Mouse (Mus musculus) liver, embryonic 13.5 days (tissue): ENCODE results near the gene Cox8c. TPM values are rescaled to one million over a fixed set of nuclear protein-coding genes. Genes with fewer than 3 reads are reported as not detected.

ENCODE experiments used
- ATAC-seq: fragments of 200-750 bp; cut with Nextera tagmentation; 2 replicates; pipeline ENCODE4 v1.8.0; 2017; ENCODE audit warnings: low read depth, mild to moderate bottlenecking, moderate number of reproducible peaks, moderate library complexity
- DNase-seq: peaks from one replicate; pipeline ENCODE4 v3.0.0; 2022
- H3K27ac ChIP-seq: fragments of 300-500 bp; sonication (generic); 2 replicates; pipeline ENCODE4 v1.5.1; 2015; ENCODE audit warnings: moderate library complexity, mild to moderate bottlenecking, inconsistent platforms
- H3K27me3 ChIP-seq: fragments of 300-500 bp; sonication (generic); 2 replicates; pipeline ENCODE4 v1.6.1; 2015; ENCODE audit warnings: mild to moderate bottlenecking, inconsistent platforms
- H3K36me3 ChIP-seq: fragments of 300-500 bp; sonication (generic); 2 replicates; pipeline ENCODE4 v1.6.1; 2015; ENCODE audit warnings: mild to moderate bottlenecking, inconsistent platforms
- H3K4me1 ChIP-seq: fragments of 300-500 bp; sonication (generic); replicated peaks from 2 replicates; pipeline ENCODE4 v1.6.1; 2015; ENCODE audit warnings: inconsistent platforms
- H3K4me2 ChIP-seq: fragments of 300-500 bp; sonication (generic); 2 replicates; pipeline ENCODE4 v1.6.1; 2015; ENCODE audit warnings: inconsistent platforms, mild to moderate bottlenecking, moderate library complexity
- H3K4me3 ChIP-seq: fragments of 300-500 bp; sonication (generic); replicated peaks from 2 replicates; pipeline ENCODE4 v1.5.1; 2015; ENCODE audit warnings: mild to moderate bottlenecking, inconsistent platforms
- H3K9ac ChIP-seq: fragments of 300-500 bp; sonication (generic); 2 replicates; pipeline ENCODE4 v1.6.1; 2015; ENCODE audit warnings: mild to moderate bottlenecking, inconsistent platforms
- H3K9me3 ChIP-seq: fragments of 300-500 bp; sonication (generic); replicated peaks from 2 replicates; pipeline ENCODE4 v1.6.1; 2016; ENCODE audit warnings: inconsistent platforms
- WGBS: fragments of 180-500 bp; shearing (Covaris S2); methylation state at CpG from one replicate; pipeline ENCODE4 v1.1.7; 2015; ENCODE audit not compliant: insufficient replicate concordance; 5-methylcytosine and 5-hydroxymethylcytosine counted together
- polyA plus RNA-seq: library from polyadenylated mRNA; unstranded; fragments of >200 nt; fragmentation: Nextera tagmentation; extraction: Ambion mirVana; gene quantifications from 2 replicates; pipeline ENCODE4 v1.2.1, GENCODE M21; 2015

Cox8c gene
- not detected in 2 replicates for polyA plus RNA-seq

DNA sequence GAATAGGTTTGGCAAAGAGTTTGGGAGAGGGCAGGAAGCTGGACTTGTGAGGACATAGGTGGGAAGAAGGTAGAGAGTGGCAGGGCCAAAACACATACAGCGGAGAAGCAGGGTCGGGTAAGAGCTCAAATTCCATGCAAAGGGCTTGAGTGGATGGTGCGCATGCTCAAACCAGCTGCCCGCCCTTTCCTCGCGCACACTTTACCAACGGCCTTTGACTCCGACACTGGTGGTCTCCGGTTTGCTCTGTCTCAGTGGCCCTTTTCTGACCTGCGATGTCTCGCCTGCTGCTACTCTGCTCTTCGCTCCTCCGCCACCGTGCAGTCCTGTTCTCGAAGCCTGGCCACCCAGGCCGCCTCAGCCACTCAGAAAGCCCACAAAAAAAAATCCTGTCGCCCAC, at the start of gene Cox8c:
Gene Cox8c, plus strand, starts transcription at position 226 of the 400 bp plus-strand sequence.
- Histone ChIP-seq H3K4me3 (no peak within 1 kb of the TSS), H3K9me3 (0 out of 2 replicates have a peak, but pooled peaks cover 2% of the 10 kb centered on the region), H3K9ac (no peak within 1 kb of the TSS), H3K4me2 (no peak within 1 kb of the TSS), H3K27ac (no peak within 1 kb of the TSS), H3K4me1 (no peaks in the 10 kb centered on the region), H3K27me3 (no peaks in the 10 kb centered on the region), H3K36me3 (no peaks in the 10 kb centered on the region)
- WGBS: 84% methylated on average over 17 of the region's 17 CpGs
- ATAC-seq (no peak), DNase-seq (no peak)

DNA sequence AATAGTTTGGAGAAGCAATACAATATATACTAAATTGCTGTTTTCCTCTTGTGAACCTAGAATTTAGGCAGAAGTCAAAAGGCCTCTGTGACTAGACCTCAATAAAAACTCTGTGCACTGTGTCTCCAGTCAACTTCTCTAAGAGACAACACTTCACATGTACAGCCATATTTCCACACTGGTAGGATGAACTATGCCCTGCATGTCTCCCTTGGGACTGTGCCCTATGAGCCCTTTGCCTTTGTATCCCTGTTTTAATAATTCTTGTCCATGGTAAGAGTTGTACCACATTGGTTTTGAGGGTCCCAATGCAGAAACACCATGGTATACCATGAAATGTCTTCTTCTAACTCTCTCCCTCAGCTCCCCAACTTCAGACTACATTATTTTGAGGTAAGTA, 38.3 kb upstream of the Cox8c start:
- no peaks in the 10 kb centered on the region for H3K36me3 ChIP-seq
- no peak overlapping the region for H3K27ac ChIP-seq
- ATAC-seq (no peak), DNase-seq (no peak)
- H3K4me1 ChIP-seq: no peaks in the 10 kb centered on the region
- no peak overlapping the region for H3K4me2 ChIP-seq
- H3K4me3 ChIP-seq: no peak overlapping the region
- no peak overlapping the region for H3K9ac ChIP-seq
- no peaks in the 10 kb centered on the region for H3K9me3 ChIP-seq
- no peaks in the 10 kb centered on the region for H3K27me3 ChIP-seq

DNA sequence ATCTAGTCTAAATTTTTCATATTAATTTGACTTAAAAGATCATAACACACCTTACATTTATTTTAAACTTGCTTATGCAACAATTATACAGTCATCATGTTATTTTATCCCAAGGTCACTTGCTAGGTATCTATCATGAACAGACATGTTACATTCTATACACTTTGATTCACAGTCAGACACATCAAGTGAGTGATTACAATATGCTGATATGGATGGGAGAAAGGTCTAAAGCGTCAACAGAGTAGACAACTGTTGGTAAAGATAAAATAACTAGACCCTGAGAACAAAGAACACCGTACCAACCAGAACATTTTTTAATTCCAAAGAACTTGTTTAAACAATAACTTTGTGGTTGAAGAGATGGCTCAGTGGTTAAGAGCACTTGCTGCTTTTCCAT, 29.3 kb upstream of the Cox8c start:
- ATAC-seq: 0 out of 2 replicates have a peak, but pooled peaks have one; percentile 48
- 32% methylated on average over 2 of the region's 2 CpGs for WGBS

DNA sequence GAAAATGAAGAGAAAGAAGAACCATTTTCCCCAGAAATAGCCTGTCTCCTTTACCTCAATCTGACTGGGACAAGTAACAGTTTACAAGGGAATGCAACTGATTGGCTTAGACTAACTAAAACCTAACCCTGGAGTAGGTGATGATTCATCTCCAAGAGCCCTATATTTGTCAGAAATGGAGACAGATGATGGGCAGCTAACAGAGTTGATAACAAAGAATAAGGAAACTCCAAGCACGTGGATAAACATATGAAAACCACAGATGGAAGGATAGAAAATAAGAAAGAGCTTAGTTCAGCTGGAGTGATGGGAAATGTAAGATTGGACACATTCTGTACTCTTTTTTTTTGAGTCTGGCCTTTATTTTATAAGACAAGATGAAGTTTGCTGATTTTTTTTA, 28.6 kb upstream of the Cox8c start:
- WGBS: 25% methylated on average over 1 of the region's 1 CpGs
- no peak for ATAC-seq

More for the DNA sequence above, 29.3 kb upstream of the Cox8c start:
- DNase-seq: no peak
- Histone ChIP-seq H3K4me2 (no peak overlapping the region), H3K36me3 (no peaks in the 10 kb centered on the region), H3K27me3 (no peaks in the 10 kb centered on the region), H3K27ac (no peak overlapping the region), H3K9me3 (no peaks in the 10 kb centered on the region), H3K4me3 (no peak overlapping the region), H3K9ac (no peak overlapping the region), H3K4me1 (peaks cover 10% of the 10 kb centered on the region)

DNA sequence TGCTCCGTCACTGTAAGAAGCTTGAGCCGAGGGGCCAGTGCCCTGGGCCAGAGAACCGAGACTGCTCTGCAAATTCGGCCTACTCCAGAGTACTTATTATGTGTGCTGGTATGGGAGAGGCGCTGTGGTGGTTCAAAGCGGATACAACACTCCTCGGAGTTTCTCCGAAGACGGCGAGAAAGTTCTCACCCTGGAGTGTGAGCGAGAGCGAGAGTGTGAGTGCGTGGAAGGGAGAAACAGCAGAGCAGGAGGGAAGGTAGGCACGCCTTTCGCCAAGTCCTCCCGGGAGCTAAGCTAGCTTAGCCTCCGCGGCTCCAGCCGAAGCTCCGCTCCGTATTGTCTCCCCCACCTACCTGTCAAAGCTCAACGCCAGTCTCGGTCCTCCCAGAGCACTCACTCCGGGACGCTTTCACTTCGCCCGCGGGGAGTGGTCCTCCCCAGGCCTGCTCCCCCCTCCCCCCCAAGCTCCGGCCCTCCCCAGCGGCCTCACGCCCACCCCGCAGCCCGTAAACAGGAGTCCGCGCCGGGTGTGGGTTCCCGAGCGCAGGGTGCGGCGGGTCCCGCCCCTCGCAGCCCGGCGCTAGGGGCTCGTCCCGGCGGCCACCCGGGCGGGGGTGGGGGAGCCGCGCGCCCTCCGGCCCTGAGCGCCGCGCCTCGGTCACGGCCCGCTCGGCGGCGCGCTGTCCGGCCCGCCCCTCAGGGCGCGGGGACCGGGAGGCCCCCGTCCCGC, 21.6 kb upstream of the Cox8c start:
- peak overlapping the region; percentile 91 for H3K4me2 ChIP-seq
- under 1% methylated on average over 65 of the region's 70 CpGs for WGBS
- peak; percentile 42 for DNase-seq
- no peaks in the 10 kb centered on the region for H3K27me3 ChIP-seq
- peaks cover 28% of the 10 kb centered on the region for H3K4me1 ChIP-seq
- no peaks in the 10 kb centered on the region for H3K9me3 ChIP-seq
- peak; percentile 76 for ATAC-seq
- peak overlapping the region; percentile 95 for H3K4me3 ChIP-seq
- H3K27ac ChIP-seq: peak overlapping the region; percentile 94
- peak overlapping the region; percentile 95 for H3K9ac ChIP-seq
- no peaks in the 10 kb centered on the region for H3K36me3 ChIP-seq

More for the DNA sequence above, 28.6 kb upstream of the Cox8c start:
- no peaks in the 10 kb centered on the region for H3K36me3 ChIP-seq
- H3K4me1 ChIP-seq: peaks cover 14% of the 10 kb centered on the region
- no peak for DNase-seq
- no peaks in the 10 kb centered on the region for H3K9me3 ChIP-seq
- H3K4me2 ChIP-seq: no peak overlapping the region
- H3K27me3 ChIP-seq: no peaks in the 10 kb centered on the region
- no peak overlapping the region for H3K9ac ChIP-seq
- no peak overlapping the region for H3K27ac ChIP-seq
- no peak overlapping the region for H3K4me3 ChIP-seq

DNA sequence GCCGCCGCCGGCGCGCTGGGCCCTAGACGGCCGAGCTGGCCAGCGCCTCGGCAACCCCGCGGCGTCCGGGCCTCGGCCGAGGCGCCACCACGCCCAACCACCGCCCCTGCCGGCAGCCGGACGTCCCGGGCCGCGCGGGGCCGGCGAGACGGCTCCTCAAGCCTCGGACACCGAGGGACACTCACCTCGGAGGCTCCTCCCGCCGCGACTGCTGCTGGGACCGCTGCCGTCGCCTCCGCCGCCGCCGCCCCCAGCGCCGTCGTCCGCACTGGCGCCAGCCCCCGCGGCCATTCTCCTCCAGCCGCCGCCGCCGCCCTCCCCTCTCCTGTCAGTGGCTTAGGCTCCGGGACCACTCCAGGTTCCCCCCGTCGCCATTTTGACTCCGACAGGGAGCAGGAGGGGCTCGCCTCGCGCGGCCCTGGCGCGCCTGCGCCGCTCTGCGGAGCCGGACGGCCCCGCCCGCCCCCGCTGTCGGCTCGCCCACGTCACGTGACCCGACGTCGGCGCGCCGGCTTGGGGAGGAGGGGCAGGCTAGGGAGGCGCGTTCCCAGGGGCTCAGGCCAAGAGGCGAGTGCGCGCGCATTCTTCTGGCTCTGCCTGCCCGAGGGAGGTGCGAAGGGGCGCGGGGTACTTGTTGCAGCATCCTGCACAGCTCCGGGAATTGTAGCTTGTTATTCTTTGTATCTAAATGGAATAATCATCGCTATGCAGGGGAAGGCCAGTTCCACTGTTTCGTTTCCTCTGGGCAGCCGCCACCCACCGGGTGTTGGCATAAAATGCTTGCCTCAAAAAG, 20.9 kb upstream of the Cox8c start, which contains the start of gene Btbd7:
Gene Btbd7, minus strand, starts transcription at position 441 of the 793 bp plus-strand sequence.
- H3K9ac ChIP-seq: peak within 1 kb of the TSS; percentile 95
- peak within 1 kb of the TSS; percentile 91 for H3K4me2 ChIP-seq
- H3K36me3 ChIP-seq: no peaks in the 10 kb centered on the region
- H3K9me3 ChIP-seq: no peaks in the 10 kb centered on the region
- H3K4me3 ChIP-seq: peak within 1 kb of the TSS; percentile 95
- DNase-seq (peak; percentile 93), ATAC-seq (peak; percentile 92)
- peak within 1 kb of the TSS; percentile 94 for H3K27ac ChIP-seq
- WGBS: under 1% methylated on average over 81 of the region's 95 CpGs
- H3K27me3 ChIP-seq: no peaks in the 10 kb centered on the region
- H3K4me1 ChIP-seq: peaks cover 28% of the 10 kb centered on the region

DNA sequence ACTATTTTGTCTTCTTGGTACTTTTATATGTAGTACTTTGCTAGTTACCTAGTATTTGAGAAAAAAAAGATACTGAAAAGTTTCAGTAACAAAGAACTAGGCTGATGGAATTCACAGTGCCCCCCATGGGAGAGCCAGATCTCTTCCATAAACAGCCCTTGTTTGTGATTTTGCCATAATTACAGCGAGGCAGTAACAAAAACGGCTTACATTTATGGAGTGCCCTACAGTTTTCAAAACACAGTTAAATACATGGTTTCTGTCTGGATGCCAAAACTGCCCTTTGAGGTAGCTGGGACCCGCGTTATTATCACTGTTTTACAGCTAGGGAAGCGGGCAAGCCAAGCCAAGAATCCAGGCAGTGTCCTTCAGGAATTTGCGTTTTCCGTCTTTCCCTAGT, 20.2 kb upstream of the Cox8c start:
- Histone ChIP-seq H3K27me3 (no peaks in the 10 kb centered on the region), H3K4me2 (peak overlapping the region; percentile 91), H3K36me3 (no peaks in the 10 kb centered on the region), H3K27ac (no peak overlapping the region), H3K9me3 (no peaks in the 10 kb centered on the region), H3K4me1 (peaks cover 28% of the 10 kb centered on the region), H3K4me3 (peak overlapping the region; percentile 95), H3K9ac (peak overlapping the region; percentile 65)
- 37% methylated on average over 7 of the region's 7 CpGs for WGBS
- ATAC-seq (no peak), DNase-seq (no peak)

DNA sequence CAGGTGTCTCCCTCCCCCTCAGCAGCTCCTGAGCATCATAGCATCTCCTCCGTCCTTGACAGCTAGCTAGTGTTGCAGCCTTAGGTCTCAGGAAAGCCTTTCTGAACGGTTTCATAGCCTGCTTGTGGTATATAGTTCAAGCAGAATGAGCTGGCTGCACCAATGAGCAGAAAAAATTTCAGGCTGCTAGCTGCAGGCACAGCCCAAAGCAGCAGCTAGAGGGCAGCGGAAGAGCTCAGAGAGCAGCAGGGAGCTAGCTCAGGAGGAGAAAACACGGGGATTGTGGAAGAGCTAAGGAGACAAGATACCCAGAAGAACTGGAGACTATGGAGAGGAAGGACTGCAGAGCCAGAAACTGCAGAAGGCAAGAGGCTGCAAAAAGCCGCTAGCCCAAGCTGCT, 13.4 kb upstream of the Cox8c start:
- WGBS: 17% methylated on average over 5 of the region's 5 CpGs
- Histone ChIP-seq H3K9ac (no peak overlapping the region), H3K4me3 (no peak overlapping the region), H3K4me2 (no peak overlapping the region), H3K27me3 (no peaks in the 10 kb centered on the region), H3K27ac (no peak overlapping the region), H3K9me3 (no peaks in the 10 kb centered on the region), H3K36me3 (no peaks in the 10 kb centered on the region), H3K4me1 (no peaks in the 10 kb centered on the region)
- no peak for DNase-seq
- no peak for ATAC-seq

DNA sequence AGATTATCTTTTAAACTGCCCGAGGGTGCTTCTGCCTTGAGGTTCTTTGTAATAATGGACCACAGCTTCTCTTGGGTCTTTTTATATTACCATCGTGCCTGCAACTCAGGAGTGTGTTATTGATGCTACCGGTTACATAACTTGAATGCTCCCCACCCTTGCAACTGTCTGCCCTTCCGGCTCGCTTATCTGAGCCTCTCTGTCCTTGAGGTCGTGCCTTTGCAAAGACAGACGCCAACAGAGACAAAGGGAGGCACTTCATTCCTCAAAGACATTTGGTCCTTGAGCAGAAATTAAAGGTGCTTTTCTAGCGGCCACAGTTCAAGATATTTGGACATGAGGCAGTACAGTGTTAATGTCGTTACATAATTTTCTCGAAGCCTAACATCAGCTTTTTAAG, 11.8 kb upstream of the Cox8c start:
- 52% methylated on average over 10 of the region's 10 CpGs for WGBS
- Histone ChIP-seq H3K4me2 (no peak overlapping the region), H3K27ac (no peak overlapping the region), H3K4me1 (no peaks in the 10 kb centered on the region), H3K9me3 (no peaks in the 10 kb centered on the region), H3K9ac (no peak overlapping the region), H3K4me3 (no peak overlapping the region), H3K27me3 (no peaks in the 10 kb centered on the region), H3K36me3 (no peaks in the 10 kb centered on the region)
- DNase-seq: no peak
- no peak for ATAC-seq

DNA sequence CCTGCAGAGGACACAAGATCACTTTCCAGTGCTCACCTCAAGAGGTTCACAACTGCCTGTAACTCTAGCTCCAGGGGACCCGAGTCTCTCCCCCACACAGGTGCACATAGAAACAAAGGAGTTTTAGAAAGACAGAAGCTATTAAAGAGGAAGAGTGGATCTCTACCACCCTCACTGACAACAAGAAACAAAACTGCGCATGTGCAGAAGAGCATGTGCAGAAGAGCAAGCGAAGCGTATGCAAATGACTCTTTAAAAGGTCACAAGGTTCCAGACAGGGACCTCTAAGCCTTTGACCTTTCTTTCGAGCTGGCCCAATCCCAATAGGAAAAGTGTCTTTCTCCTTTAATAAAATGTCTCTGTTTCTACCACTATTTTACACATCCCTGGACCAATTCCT, 10.5 kb upstream of the Cox8c start:
- H3K4me2 ChIP-seq: no peak overlapping the region
- no peaks in the 10 kb centered on the region for H3K27me3 ChIP-seq
- no peaks in the 10 kb centered on the region for H3K9me3 ChIP-seq
- no peak for ATAC-seq
- H3K36me3 ChIP-seq: no peaks in the 10 kb centered on the region
- no peak overlapping the region for H3K27ac ChIP-seq
- no peaks in the 10 kb centered on the region for H3K4me1 ChIP-seq
- WGBS: 70% methylated on average over 5 of the region's 5 CpGs
- DNase-seq: no peak
- H3K4me3 ChIP-seq: no peak overlapping the region
- H3K9ac ChIP-seq: no peak overlapping the region

DNA sequence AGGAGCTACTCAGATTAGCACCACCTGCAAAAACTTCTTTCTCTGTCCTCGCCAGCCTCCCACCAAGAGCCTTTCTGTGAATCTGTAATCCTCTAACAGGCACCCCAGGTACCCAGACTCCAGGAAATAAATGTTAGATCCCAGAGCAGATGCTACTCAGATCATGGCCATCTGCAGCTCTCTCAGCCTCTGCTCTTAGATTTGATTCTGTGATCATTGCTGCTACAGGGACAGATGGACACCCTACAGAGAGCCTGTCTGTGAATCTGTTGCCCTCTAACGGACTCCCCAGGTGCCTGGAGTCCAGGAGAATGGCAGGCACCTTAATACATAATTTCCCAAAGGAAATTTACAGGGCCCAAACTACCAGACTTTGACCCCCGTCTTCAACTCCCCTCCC, 9.1 kb downstream of the Cox8c start:
- Histone ChIP-seq H3K27me3 (no peaks in the 10 kb centered on the region), H3K4me3 (no peak overlapping the region), H3K36me3 (no peaks in the 10 kb centered on the region), H3K4me2 (no peak overlapping the region), H3K9ac (no peak overlapping the region), H3K4me1 (no peaks in the 10 kb centered on the region), H3K9me3 (no peaks in the 10 kb centered on the region), H3K27ac (no peak overlapping the region)
- no peak for ATAC-seq
- no peak for DNase-seq
- 42% methylated on average over 3 of the region's 3 CpGs for WGBS
